Mouse (Mus musculus) embryonic facial prominence, embryonic 11.5 days (tissue): Measurements from ENCODE around the gene Cd209b. TPM values are rescaled to one million over a fixed set of nuclear protein-coding genes. Genes with fewer than 3 reads are reported as not detected.

ENCODE experiments used
- ATAC-seq: fragments of 200-750 bp; cut with Nextera tagmentation; replicated peaks from 2 replicates; pipeline ENCODE4 v1.8.0; 2017; ENCODE audit warnings: low read depth; ENCODE audit not compliant: insufficient number of reproducible peaks, low FRiP score, low TSS enrichment
- DNase-seq: peaks from one replicate; pipeline ENCODE4 v3.0.0-alpha.2; 2015; ENCODE audit warnings: low spot score
- H3K27ac ChIP-seq: fragments of 300-500 bp; sonication (generic); replicated peaks from 2 replicates; pipeline ENCODE4 v1.5.1; 2014; ENCODE audit warnings: mild to moderate bottlenecking, low read depth, low read length, control low read depth
- H3K27me3 ChIP-seq: fragments of 300-500 bp; sonication (generic); 2 replicates; pipeline ENCODE4 v1.6.1; 2014; ENCODE audit warnings: mild to moderate bottlenecking, low read length, moderate library complexity, mixed read lengths; ENCODE audit not compliant: control insufficient read depth, insufficient read depth
- H3K36me3 ChIP-seq: fragments of 300-500 bp; sonication (generic); replicated peaks from 2 replicates; pipeline ENCODE4 v1.6.1; 2014; ENCODE audit warnings: low read depth, mild to moderate bottlenecking, low read length, moderate library complexity, mixed read lengths; ENCODE audit not compliant: control insufficient read depth, insufficient read depth
- H3K4me1 ChIP-seq: fragments of 300-500 bp; sonication (generic); 2 replicates; pipeline ENCODE4 v1.6.1; 2014; ENCODE audit warnings: low read length, mixed read lengths; ENCODE audit not compliant: control insufficient read depth, insufficient read depth
- H3K4me2 ChIP-seq: fragments of 300-500 bp; sonication (generic); 2 replicates; pipeline ENCODE4 v1.6.1; 2014; ENCODE audit warnings: low read depth, mild to moderate bottlenecking, control low read depth, low read length, moderate library complexity
- H3K4me3 ChIP-seq: fragments of 300-500 bp; sonication (generic); 2 replicates; pipeline ENCODE4 v1.5.1; 2014; ENCODE audit warnings: low read depth, low read length, control low read depth
- H3K9ac ChIP-seq: fragments of 300-500 bp; sonication (generic); replicated peaks from 2 replicates; pipeline ENCODE4 v1.6.1; 2014; ENCODE audit warnings: mild to moderate bottlenecking, control low read depth, low read length
- H3K9me3 ChIP-seq: fragments of 300-500 bp; sonication (generic); replicated peaks from 2 replicates; pipeline ENCODE4 v1.6.1; 2016; ENCODE audit warnings: mild to moderate bottlenecking, low read length, inconsistent platforms, mixed read lengths; ENCODE audit not compliant: control insufficient read depth
- WGBS: fragments of 180-500 bp; shearing (Covaris S2); extraction: QIAGEN DNeasy Blood & Tissue Kit; methylation state at CpG from one replicate; pipeline ENCODE4 v1.1.7; 2014; 5-methylcytosine and 5-hydroxymethylcytosine counted together
- polyA plus RNA-seq: library from polyadenylated mRNA; unstranded; fragments of >200 nt; fragmentation: Nextera tagmentation; extraction: Ambion mirVana; gene quantifications from 2 replicates; pipeline ENCODE4 v1.2.1, GENCODE M21; 2014

Gene Cd209b
- polyA plus RNA-seq = not detected in 2 replicates

- Histone ChIP-seq H3K4me3 (no peak within 1 kb of the TSS), H3K36me3 (no peaks in the 10 kb centered on the region), H3K9me3 (no peaks in the 10 kb centered on the region; the same call in 1 of the 2 replicates), H3K27me3 (no peaks in the 10 kb centered on the region), H3K4me2 (no peak within 1 kb of the TSS), H3K27ac (no peak within 1 kb of the TSS), H3K9ac (no peak within 1 kb of the TSS), H3K4me1 (no peaks in the 10 kb centered on the region)
- WGBS = 82% methylated on average over 3 of the region's 3 CpGs
- no peak for DNase-seq
- no peak for ATAC-seq
These were observed at the start of gene Cd209b for GRCm38 (mm10) chr8:3926744-3927143. TSS of gene Cd209b (minus strand) at chr8:3926844.

- no peak overlapping the region for H3K4me2 ChIP-seq
- H3K36me3 ChIP-seq = no peaks in the 10 kb centered on the region
- no peak overlapping the region for H3K27ac ChIP-seq
- no peaks in the 10 kb centered on the region for H3K27me3 ChIP-seq
- 89% methylated on average over 1 of the region's 1 CpGs for WGBS
- no peak overlapping the region for H3K9ac ChIP-seq
- ATAC-seq (no peak), DNase-seq (no peak)
- H3K4me3 ChIP-seq = no peak overlapping the region
- H3K9me3 ChIP-seq = peaks cover 3% of the 10 kb centered on the region
- no peaks in the 10 kb centered on the region for H3K4me1 ChIP-seq
These were observed 29.4 kb upstream of the Cd209b start for GRCm38 (mm10) chr8:3956037-3956436.

GRCm38 (mm10) chr8:3954646-3955045 is 28.0 kb upstream of the Cd209b start, which contains the start of gene Cd209c:
TSS of gene Cd209c (minus strand) at chr8:3954746.
- Histone ChIP-seq H3K36me3 (no peaks in the 10 kb centered on the region), H3K4me2 (no peak within 1 kb of the TSS), H3K27ac (no peak within 1 kb of the TSS), H3K9ac (no peak within 1 kb of the TSS), H3K4me3 (no peak within 1 kb of the TSS), H3K9me3 (peaks cover 3% of the 10 kb centered on the region), H3K4me1 (no peaks in the 10 kb centered on the region), H3K27me3 (no peaks in the 10 kb centered on the region)
- DNase-seq = no peak
- WGBS = 50% methylated on average over 1 of the region's 1 CpGs
- no peak for ATAC-seq

GRCm38 (mm10) chr8:3940023-3940422 is 13.4 kb upstream of the Cd209b start:
- DNase-seq = no peak
- no peak overlapping the region for H3K4me3 ChIP-seq
- no peak overlapping the region for H3K4me2 ChIP-seq
- H3K4me1 ChIP-seq = no peaks in the 10 kb centered on the region
- H3K9me3 ChIP-seq = no peaks in the 10 kb centered on the region; the same call in 1 of the 2 replicates
- H3K27ac ChIP-seq = no peak overlapping the region
- H3K36me3 ChIP-seq = no peaks in the 10 kb centered on the region
- WGBS = 93% methylated on average over 3 of the region's 3 CpGs
- no peaks in the 10 kb centered on the region for H3K27me3 ChIP-seq
- H3K9ac ChIP-seq = no peak overlapping the region
- no peak for ATAC-seq

- Histone ChIP-seq H3K4me3 (no peak within 1 kb of the TSS), H3K36me3 (no peaks in the 10 kb centered on the region), H3K27ac (no peak within 1 kb of the TSS), H3K9me3 (no peaks in the 10 kb centered on the region; the same call in 1 of the 2 replicates), H3K9ac (no peak within 1 kb of the TSS), H3K4me1 (no peaks in the 10 kb centered on the region), H3K27me3 (no peaks in the 10 kb centered on the region), H3K4me2 (no peak within 1 kb of the TSS)
- WGBS = 68% methylated on average over 4 of the region's 4 CpGs
- no peak for ATAC-seq
- no peak for DNase-seq
These were observed 48.2 kb downstream of the Cd209b start, which contains the start of gene Cd209d for GRCm38 (mm10) chr8:3878455-3878854. TSS of gene Cd209d (minus strand) at chr8:3878555.

GRCm38 (mm10) chr8:3876121-3876520 is 50.5 kb downstream of the Cd209b start:
- Histone ChIP-seq H3K4me2 (no peak overlapping the region), H3K27me3 (no peaks in the 10 kb centered on the region), H3K9ac (no peak overlapping the region), H3K9me3 (no peaks in the 10 kb centered on the region; the same call in none of the 2 replicates), H3K36me3 (no peaks in the 10 kb centered on the region), H3K4me3 (no peak overlapping the region), H3K27ac (no peak overlapping the region), H3K4me1 (no peaks in the 10 kb centered on the region)
- ATAC-seq (no peak), DNase-seq (no peak)
- WGBS = 85% methylated on average over 2 of the region's 2 CpGs

Other genes with a start within 250 kb of the Cd209b start
- gene Fcer2a, start 232.7 kb downstream of the Cd209b start, polyA plus RNA-seq = 0.25 and 0.36 TPM in 2 replicates
- gene Clec4g, start 206.2 kb downstream of the Cd209b start, polyA plus RNA-seq = 0.28 TPM in 2 replicates
- gene Cd209a, start 177.9 kb downstream of the Cd209b start, polyA plus RNA-seq = not detected in 2 replicates
- not detected in 2 replicates for gene Cd209e, start 72.5 kb downstream of the Cd209b start, polyA plus RNA-seq
- gene Cd209d, start 48.3 kb downstream of the Cd209b start, polyA plus RNA-seq = not detected in 2 replicates
- 0.18 and 0.60 TPM in 2 replicates for gene Cd209c, start 27.9 kb upstream of the Cd209b start, polyA plus RNA-seq
- gene Cd209f, start 179.0 kb upstream of the Cd209b start, polyA plus RNA-seq = not detected in 2 replicates
- not detected in 2 replicates for gene Cd209g, start 207.3 kb upstream of the Cd209b start, polyA plus RNA-seq
- gene Evi5l, start 239.7 kb upstream of the Cd209b start, polyA plus RNA-seq = 16.0 and 20.0 TPM in 2 replicates